Mouse (Mus musculus) colon, adult 2 months (tissue): Measurements from ENCODE around the gene Dsp. TPM values are rescaled to one million over a fixed set of nuclear protein-coding genes. Genes with fewer than 3 reads are reported as not detected.

Experiments
- polyA plus RNA-seq: library from polyadenylated mRNA; depleted of rRNA; stranded (reverse); fragments of >200 nt; gene quantifications from 2 replicates; pipeline ENCODE4 v1.2.3, GENCODE M21; 2012; rRNA removed

Dsp gene
- polyA plus RNA-seq, result 32.5 and 42.9 TPM in 2 replicates

DNA sequence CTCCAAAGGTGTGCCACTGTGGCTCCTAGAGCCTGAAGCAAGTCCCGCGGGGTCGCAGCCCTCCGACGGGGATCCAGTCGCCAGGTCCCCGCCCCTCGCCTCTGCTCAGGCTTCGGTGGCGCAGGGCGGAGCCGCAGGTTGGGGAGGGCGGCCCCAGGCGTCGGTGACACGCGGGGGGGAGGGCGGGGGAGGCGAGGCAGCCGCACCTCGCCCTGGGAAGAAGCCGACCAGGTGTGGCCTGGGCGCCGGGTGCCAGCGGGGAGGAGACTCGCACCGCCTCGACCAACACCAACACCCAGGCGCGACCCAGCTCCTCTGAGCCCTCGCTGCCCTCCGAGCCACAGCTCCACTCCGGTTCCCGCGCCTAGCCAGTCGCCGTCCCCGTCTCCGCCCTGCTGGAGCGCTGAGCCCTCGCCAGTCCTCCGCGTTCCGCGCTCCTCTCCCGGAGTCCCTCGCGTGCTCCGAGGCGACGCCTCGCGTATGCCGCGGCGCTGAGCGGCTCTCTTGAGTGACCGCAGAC lies at the start of gene Dsp:
Gene Dsp, plus strand, starts transcription at position 226 of the 520 bp plus-strand sequence.

DNA sequence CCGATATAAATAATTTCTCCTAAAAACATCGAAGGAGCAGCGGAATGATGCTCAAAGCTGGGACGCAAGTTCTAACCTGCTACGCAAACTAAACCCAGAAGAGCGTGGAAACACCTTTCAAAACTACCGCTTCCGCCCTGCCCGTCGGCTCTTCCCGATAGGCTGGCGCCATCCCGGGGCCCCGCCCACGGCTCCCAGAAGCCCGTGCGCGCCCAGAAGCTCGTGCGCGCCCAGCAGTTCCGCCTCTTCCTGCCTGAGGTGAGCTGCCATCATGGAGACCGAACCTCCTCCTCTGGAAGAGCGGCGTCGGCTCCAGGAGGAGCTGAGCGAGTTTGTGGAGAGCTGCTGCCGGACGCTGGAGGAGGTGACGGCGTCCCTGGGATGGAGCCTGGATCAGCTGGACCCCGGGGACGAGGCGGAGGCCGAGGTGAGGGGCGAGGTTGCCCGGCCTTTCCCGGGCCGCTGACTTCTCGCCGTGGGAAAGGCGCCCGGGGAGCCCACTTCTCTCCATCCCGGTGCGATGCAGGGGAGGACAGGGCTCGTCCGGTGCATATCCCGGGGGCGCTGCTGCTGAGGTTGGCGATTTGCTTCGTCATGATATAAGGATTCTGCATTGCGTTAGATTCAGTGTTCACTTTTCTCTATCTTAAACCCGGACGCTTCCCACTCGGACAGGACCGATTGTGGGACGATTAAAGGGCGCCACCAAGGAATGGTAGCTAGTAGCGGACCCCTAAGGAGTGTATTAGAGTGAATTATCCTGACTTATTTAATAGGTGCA lies 53.8 kb downstream of the Dsp start, which contains the start of gene Snrnp48:
Gene Snrnp48, plus strand, starts transcription at position 237 of the 781 bp plus-strand sequence.

Other genes with a start within 250 kb of the Dsp start
- gene Ssr1, start 157.1 kb upstream of the Dsp start, polyA plus RNA-seq, result 5.4 and 5.8 TPM in 2 replicates
- gene Riok1, start 114.3 kb upstream of the Dsp start, polyA plus RNA-seq, result 9.9 and 14.1 TPM in 2 replicates
- 0.13 and 0.20 TPM in 2 replicates for gene Cage1, start 114.2 kb upstream of the Dsp start, polyA plus RNA-seq
- 23.4 and 36.7 TPM in 2 replicates for gene Snrnp48, start 53.6 kb downstream of the Dsp start, polyA plus RNA-seq
- 17.2 and 18.2 TPM in 2 replicates for gene Bmp6, start 193.8 kb downstream of the Dsp start, polyA plus RNA-seq